Comparison of ENCODE assay signal across 8 mouse cellular contexts in genomic region chr14:12531101-12531500, GRCm38 (mm10).
DNase-seq lines count a peak whose midpoint lies in the region; ATAC-seq and TF ChIP-seq lines count a peak whose summit lies in the region.

No protein-coding gene starts in this region.

- TF ChIP-seq CTCF in intestine, postnatal 0 days (IDR thresholded peaks at IDR 0.05; ENCODE audit: low read depth), result peak; percentile 77

- no peaks in the 10 kb centered on the region for H3K9me3 ChIP-seq in intestine, postnatal 0 days (ENCODE audit: control insufficient read depth)

- no peaks in the 10 kb centered on the region for H3K36me3 ChIP-seq in intestine, postnatal 0 days (ENCODE audit: control insufficient read depth, insufficient read depth)

- WGBS in intestine, postnatal 0 days, result 18% methylated on average over 1 of the region's 1 CpGs

- H3K9ac ChIP-seq in intestine, postnatal 0 days (ENCODE audit: low read depth, low read length), result no peak overlapping the region

- peak; percentile 22 for DNase-seq in cerebellum, adult 9-10 months
- DNase-seq in cerebellum, postnatal 36 days, result no peak
- DNase-seq in 3T3-L1 (ENCODE audit: low read depth, low spot score), result peak; percentile 23
- DNase-seq in embryo, embryonic 10.5 days (ENCODE audit: low spot score), result peak; percentile 69
- DNase-seq in lung, postnatal 36 days, result peak; percentile 1
- DNase-seq in spleen, postnatal 10 days (ENCODE audit: low spot score in 2 of 2), result no peak
- DNase-seq in cerebellum, adult 11 months, result no peak

- H3K27me3 ChIP-seq in intestine, postnatal 0 days (replicated peaks; ENCODE audit: control insufficient read depth, insufficient read depth, low read length), result no peaks in the 10 kb centered on the region

- no peak overlapping the region for H3K4me3 ChIP-seq in intestine, postnatal 0 days (ENCODE audit: low read depth, low read length)

- no peaks in the 10 kb centered on the region for H3K4me1 ChIP-seq in intestine, postnatal 0 days (replicated peaks; ENCODE audit: control insufficient read depth, insufficient read depth, low read length)

- H3K27ac ChIP-seq in intestine, postnatal 0 days (ENCODE audit: low read depth, low read length), result no peak overlapping the region

- ATAC-seq in intestine, postnatal 0 days, result no peak

- H3K4me2 ChIP-seq in intestine, postnatal 0 days (replicated peaks; ENCODE audit: low read depth), result no peak overlapping the region

Comparison
In these comparisons a context has a peak if more than half of its experiments do, and no peak if none do; other contexts are left out.
1. DNase-seq: peak in cerebellum, adult 9-10 months (single experiment), 3T3-L1 (single experiment), embryo, embryonic 10.5 days (single experiment) and lung, postnatal 36 days (single experiment); none in cerebellum, postnatal 36 days (0 of 2), spleen, postnatal 10 days (0 of 2) and cerebellum, adult 11 months (single experiment).